8 mouse cellular contexts compared by ENCODE assay signal in the genomic region with DNA sequence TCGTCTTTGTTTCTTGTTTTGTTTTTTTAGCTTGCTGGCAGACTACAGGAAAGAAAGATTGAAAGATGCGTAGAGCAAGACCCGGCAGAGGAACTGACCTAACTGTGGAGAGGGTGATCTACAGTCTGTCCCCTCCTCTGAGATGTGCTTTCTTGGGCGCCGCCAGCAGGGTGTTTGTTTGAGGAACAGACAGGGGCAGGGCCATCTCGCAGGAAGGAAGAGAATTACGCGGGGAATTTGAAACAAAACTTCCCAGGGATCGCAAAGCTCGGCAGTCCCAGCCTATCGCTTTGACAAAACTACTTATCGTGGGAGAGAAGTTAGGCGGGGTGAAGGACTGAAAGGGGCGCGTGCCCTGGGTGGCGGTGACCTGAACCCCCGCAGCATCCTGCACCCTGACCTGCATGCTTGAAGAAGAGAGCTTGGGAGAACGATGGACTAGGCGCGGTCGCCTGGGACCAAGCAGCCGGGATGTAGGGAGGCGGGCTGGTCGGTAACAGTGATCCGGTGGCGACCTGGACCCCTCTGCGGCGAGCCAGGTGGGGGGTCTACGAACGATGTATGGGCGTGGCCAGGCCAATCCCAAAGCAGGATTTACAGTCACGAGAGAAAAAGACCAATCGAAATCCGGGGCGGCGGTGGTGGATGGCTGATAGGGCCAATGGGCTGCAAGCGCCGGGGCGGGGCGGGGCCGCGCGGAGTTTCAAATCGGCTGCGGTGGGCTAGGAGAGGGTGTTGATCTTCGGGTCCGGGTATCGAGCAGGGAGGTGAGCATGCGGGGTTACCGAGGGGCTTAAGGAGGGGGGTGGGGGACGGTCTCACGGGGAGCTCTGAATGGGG. TPM values are rescaled to one million over a fixed set of nuclear protein-coding genes. Genes with fewer than 3 reads are reported as not detected.
DNase-seq lines count a peak whose midpoint lies in the region; ATAC-seq and TF ChIP-seq lines count a peak whose summit lies in the region.

A gene (plus strand): TSS at position 265 of the 840 bp plus-strand sequence.

- H3K4me1 ChIP-seq in ES-E14 (ENCODE audit: control insufficient read depth in 2 of 2, insufficient read depth in 2 of 2, low read length in 2 of 2, poor library complexity in 1 of 2): peaks cover 0 to 3% of the 10 kb centered on the region in 2 experiments; a peak in 1 of 4 replicates
- H3K4me1 ChIP-seq in forebrain, embryonic 16.5 days (replicated peaks; ENCODE audit: control insufficient read depth, insufficient read depth, low read length): peaks cover 30% of the 10 kb centered on the region
- no peaks in the 10 kb centered on the region; the same call in 1 of the 2 replicates for H3K4me1 ChIP-seq in lung, postnatal 0 days (ENCODE audit: insufficient read depth, low read depth, low read length)

- TF ChIP-seq CTCF in lung, postnatal 0 days (IDR thresholded peaks at IDR 0.05): peak; percentile 58

- DNase-seq in ES-E14 (ENCODE audit: low read depth, low spot score): peak; percentile 89
- DNase-seq in heart, postnatal 36 days: peak; percentile 80 to 81
- DNase-seq in layer of hippocampus, adult 9-11 months: peak; percentile 66
- DNase-seq in lung, postnatal 0 days (ENCODE audit: low spot score): peak; percentile 88
- peak; percentile 72 for DNase-seq in ovary, postnatal 10 days (ENCODE audit: low spot score)
- DNase-seq in thymus, postnatal 14 days: peak; percentile 94

- peak within 1 kb of the TSS; percentile 72 to 74 for H3K4me3 ChIP-seq in ES-E14 (ENCODE audit: insufficient read depth in 1 of 2, low read depth in 1 of 2, low read length in 2 of 2, poor library complexity in 1 of 2, severe bottlenecking in 1 of 2)
- H3K4me3 ChIP-seq in forebrain, embryonic 16.5 days (replicated peaks; ENCODE audit: low read length): peak within 1 kb of the TSS; percentile 69
- H3K4me3 ChIP-seq in lung, postnatal 0 days (ENCODE audit: low read depth, low read length): peak within 1 kb of the TSS; percentile 60

- H3K27me3 ChIP-seq in forebrain, embryonic 16.5 days (replicated peaks; ENCODE audit: control insufficient read depth, insufficient read depth, low read length): no peaks in the 10 kb centered on the region
- H3K27me3 ChIP-seq in lung, postnatal 0 days (replicated peaks; ENCODE audit: insufficient read depth, low read length): no peaks in the 10 kb centered on the region

- peak; percentile 72; the same call in 1 of the 2 replicates for ATAC-seq in cerebellum, adult (ENCODE audit: insufficient number of reproducible peaks, low FRiP score, low TSS enrichment)
- ATAC-seq in forebrain, embryonic 16.5 days: peak; percentile 95
- ATAC-seq in lung, postnatal 0 days: peak; percentile 88

- intact Hi-C loops in heart, postnatal 36 days (cut with DNase I): no loop called here

- no peak for TF ChIP-seq EP300 in lung, postnatal 0 days (IDR thresholded peaks at IDR 0.05)

- peak within 1 kb of the TSS; percentile 81 for H3K9ac ChIP-seq in ES-E14 (ENCODE audit: insufficient read depth, low read depth, low read length, poor library complexity, severe bottlenecking)
- H3K9ac ChIP-seq in forebrain, embryonic 16.5 days (replicated peaks; ENCODE audit: low read depth, low read length): peak within 1 kb of the TSS; percentile 69
- H3K9ac ChIP-seq in lung, postnatal 0 days (replicated peaks; ENCODE audit: low read depth): no peak within 1 kb of the TSS

- in situ Hi-C loops in ES-E14 (cut with MboI; ENCODE audit: low sequenced_read_pairs in 2 of 2, unreplicated experiment in 2 of 2): loop anchor here in 1 of 2 experiments (25.0 kb wide), 1 partner anchor 705 kb away; no protein-coding TSS in a partner anchor

- H3K36me3 ChIP-seq in ES-E14 (ENCODE audit: control insufficient read depth, insufficient read depth, low read length, poor library complexity, severe bottlenecking): peaks cover 17% of the 10 kb centered on the region; the same call in 1 of the 2 replicates
- no peaks in the 10 kb centered on the region for H3K36me3 ChIP-seq in forebrain, embryonic 16.5 days (ENCODE audit: control insufficient read depth, insufficient read depth)
- H3K36me3 ChIP-seq in lung, postnatal 0 days (ENCODE audit: insufficient read depth, low read length): no peaks in the 10 kb centered on the region

- H3K9me3 ChIP-seq in ES-E14 (ENCODE audit: control insufficient read depth, insufficient read depth, low read depth, low read length): no peaks in the 10 kb centered on the region
- H3K9me3 ChIP-seq in forebrain, embryonic 16.5 days (ENCODE audit: control insufficient read depth, low read length): no peaks in the 10 kb centered on the region
- H3K9me3 ChIP-seq in lung, postnatal 0 days (ENCODE audit: low read length): no peaks in the 10 kb centered on the region

- H3K4me2 ChIP-seq in forebrain, embryonic 16.5 days (ENCODE audit: low read length): peak within 1 kb of the TSS; percentile 70
- peak within 1 kb of the TSS; percentile 95 for H3K4me2 ChIP-seq in lung, postnatal 0 days (replicated peaks; ENCODE audit: low read depth, low read length)

- under 1% methylated on average over 52 of the region's 52 CpGs for WGBS in forebrain, embryonic 16.5 days
- WGBS in lung, postnatal 0 days: 1% methylated on average over 52 of the region's 52 CpGs

- no peak within 1 kb of the TSS for H3K27ac ChIP-seq in ES-E14 (ENCODE audit: insufficient read depth, low read depth, low read length, poor library complexity, severe bottlenecking)
- peak within 1 kb of the TSS; percentile 71 for H3K27ac ChIP-seq in forebrain, embryonic 16.5 days (ENCODE audit: low read length)
- H3K27ac ChIP-seq in lung, postnatal 0 days (ENCODE audit: low read length): no peak within 1 kb of the TSS

TF ChIP-seq in ES-E14, 5 proteins besides CTCF, POLR2A, EP300 and RAD21:
- peak; percentile 62; the same call in 1 of the 2 replicates for TF ChIP-seq CHD2 (IDR thresholded peaks at IDR 0.05; ENCODE audit: low read depth, low read length)
- TF ChIP-seq MAFK (IDR thresholded peaks at IDR 0.05; ENCODE audit: insufficient read depth, low read depth, low read length): no peak

RNA-seq across cellular contexts. Expression of the gene that starts here (rescaled TPM):
- total RNA-seq in ES-E14 (2012; rRNA removed): 28.7 and 31.3 TPM in 2 replicates
- 64.1 and 80.3 TPM in 2 replicates for polyA plus RNA-seq in forebrain, embryonic 16.5 days (2015; fragmentation: Nextera tagmentation; extraction: Ambion mirVana)
- 1 to 10 TPM; 1.1 to 1.4 TPM for total RNA-seq in heart, postnatal 36 days (2021)
- 6.1 and 7.3 TPM in 2 replicates for polyA plus RNA-seq in lung, postnatal 0 days (2015; fragmentation: Nextera tagmentation; extraction: Ambion mirVana)

Comparison
In these comparisons a context has a peak if more than half of its experiments do, and no peak if none do; other contexts are left out.
1. RNA of the gene that starts here (total RNA-seq): 28.7 to 31.3 TPM in ES-E14; 1.1 to 1.4 TPM in heart, postnatal 36 days; every median in the first group is over 10 times any median in the second.
2. Peak in every context shown above with its lines, with median percentiles within 50 percentile points of each other: DNase-seq, H3K4me3 ChIP-seq and ATAC-seq.